Mouse (Mus musculus): ENCODE data around the gene Rrbp1. TPM values are rescaled to one million over a fixed set of nuclear protein-coding genes. Genes with fewer than 3 reads are reported as not detected.

Rrbp1 gene
- polyA plus RNA-seq, 1 experiment from 2014 or later, result 48.7 TPM

GRCm38 (mm10) chr2:143950290-143951027, 60.6 kb downstream of the Rrbp1 start:
- H3K36me3 ChIP-seq, result peaks cover 95% of the 10 kb centered on the region
- no peak overlapping the region for H3K9ac ChIP-seq (replicated peaks)
- ATAC-seq (ENCODE audit: low FRiP score, low read depth), result no peak
- H3K27me3 ChIP-seq, result no peaks in the 10 kb centered on the region
- no peak overlapping the region for H3K4me2 ChIP-seq (replicated peaks)
- 88% methylated on average over 5 of the region's 5 CpGs for WGBS
- H3K4me1 ChIP-seq, result no peaks in the 10 kb centered on the region
- no peak overlapping the region for H3K27ac ChIP-seq (replicated peaks)
- H3K9me3 ChIP-seq, result no peaks in the 10 kb centered on the region
- no peak overlapping the region for H3K4me3 ChIP-seq

DNA sequence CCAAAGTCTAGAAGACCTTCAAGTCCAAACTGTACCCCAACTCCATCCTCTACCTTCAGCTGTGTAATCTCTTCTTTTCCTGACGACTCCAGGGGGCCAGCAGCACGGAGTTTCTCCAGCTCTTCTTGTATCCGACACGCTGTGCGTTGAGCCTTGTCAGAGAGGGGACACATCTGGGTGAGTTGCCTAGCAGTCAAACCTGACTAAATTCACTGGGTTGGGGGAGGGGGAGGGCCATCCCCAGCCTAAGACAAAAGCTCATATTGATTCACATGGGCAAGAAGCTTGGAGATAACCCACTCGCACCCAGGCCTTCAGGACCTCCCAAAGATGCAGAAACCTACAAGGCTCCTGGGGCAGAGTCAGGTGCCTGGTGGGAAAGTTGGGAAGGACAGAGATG, 61.8 kb downstream of the Rrbp1 start:
- Histone ChIP-seq H3K9ac (replicated peaks) (no peak overlapping the region), H3K27ac (replicated peaks) (no peak overlapping the region), H3K4me3 (no peak overlapping the region), H3K4me2 (replicated peaks) (no peak overlapping the region), H3K4me1 (no peaks in the 10 kb centered on the region), H3K36me3 (peaks cover 95% of the 10 kb centered on the region), H3K27me3 (no peaks in the 10 kb centered on the region), H3K9me3 (no peaks in the 10 kb centered on the region)
- ATAC-seq (ENCODE audit: low FRiP score, low read depth), result no peak
- 93% methylated on average over 6 of the region's 6 CpGs for WGBS

GRCm38 (mm10) chr2:143948416-143948815, 62.6 kb downstream of the Rrbp1 start:
- Histone ChIP-seq H3K4me3 (no peak overlapping the region), H3K36me3 (peaks cover 95% of the 10 kb centered on the region), H3K4me1 (no peaks in the 10 kb centered on the region), H3K4me2 (replicated peaks) (no peak overlapping the region), H3K9ac (replicated peaks) (no peak overlapping the region), H3K9me3 (no peaks in the 10 kb centered on the region), H3K27ac (replicated peaks) (no peak overlapping the region), H3K27me3 (no peaks in the 10 kb centered on the region)
- no peak for ATAC-seq (ENCODE audit: low FRiP score, low read depth)
- 94% methylated on average over 4 of the region's 4 CpGs for WGBS

DNA sequence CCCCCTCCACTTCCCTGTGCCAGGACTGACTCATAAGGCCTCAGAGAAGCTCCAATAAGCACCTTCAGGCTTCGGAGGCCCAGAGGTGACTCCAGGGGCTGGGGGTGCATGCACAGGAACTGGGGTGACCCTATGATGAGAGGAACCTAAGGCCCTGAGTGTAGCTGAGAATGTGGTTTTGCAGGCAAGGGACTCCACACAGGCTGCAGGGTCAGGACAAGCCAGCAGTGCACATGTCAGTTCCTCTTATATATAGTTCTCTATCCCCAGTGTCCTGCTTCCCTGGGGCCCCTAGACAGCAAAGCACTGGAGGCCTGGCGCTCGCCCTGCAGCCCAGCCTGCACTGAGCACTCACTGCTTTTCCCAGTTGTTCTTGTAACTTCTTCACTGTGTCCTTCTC, 63.1 kb downstream of the Rrbp1 start:
- H3K27me3 ChIP-seq, result no peaks in the 10 kb centered on the region
- H3K4me2 ChIP-seq (replicated peaks), result no peak overlapping the region
- 97% methylated on average over 3 of the region's 3 CpGs for WGBS
- no peak overlapping the region for H3K27ac ChIP-seq (replicated peaks)
- H3K4me3 ChIP-seq, result no peak overlapping the region
- H3K9me3 ChIP-seq, result no peaks in the 10 kb centered on the region
- no peaks in the 10 kb centered on the region for H3K4me1 ChIP-seq
- no peak overlapping the region for H3K9ac ChIP-seq (replicated peaks)
- peaks cover 93% of the 10 kb centered on the region for H3K36me3 ChIP-seq
- ATAC-seq (ENCODE audit: low FRiP score, low read depth), result no peak

- no peak overlapping the region for H3K4me3 ChIP-seq
- H3K4me1 ChIP-seq, result no peaks in the 10 kb centered on the region
- H3K27me3 ChIP-seq, result no peaks in the 10 kb centered on the region
- no peak overlapping the region for H3K27ac ChIP-seq (replicated peaks)
- no peak for ATAC-seq (ENCODE audit: low FRiP score, low read depth)
- no peaks in the 10 kb centered on the region for H3K9me3 ChIP-seq
- H3K4me2 ChIP-seq (replicated peaks), result no peak overlapping the region
- 79% methylated on average over 2 of the region's 2 CpGs for WGBS
- H3K9ac ChIP-seq (replicated peaks), result no peak overlapping the region
- peaks cover 87% of the 10 kb centered on the region for H3K36me3 ChIP-seq
These were observed 64.7 kb downstream of the Rrbp1 start for GRCm38 (mm10) chr2:143946399-143946798.

GRCm38 (mm10) chr2:143945466-143946075, 65.5 kb downstream of the Rrbp1 start:
- no peaks in the 10 kb centered on the region for H3K9me3 ChIP-seq
- H3K36me3 ChIP-seq, result peaks cover 91% of the 10 kb centered on the region
- H3K27me3 ChIP-seq, result no peaks in the 10 kb centered on the region
- H3K27ac ChIP-seq (replicated peaks), result no peak overlapping the region
- H3K9ac ChIP-seq (replicated peaks), result no peak overlapping the region
- no peaks in the 10 kb centered on the region for H3K4me1 ChIP-seq
- ATAC-seq (ENCODE audit: low FRiP score, low read depth), result no peak
- no peak overlapping the region for H3K4me2 ChIP-seq (replicated peaks)
- WGBS, result 93% methylated on average over 7 of the region's 7 CpGs
- H3K4me3 ChIP-seq, result no peak overlapping the region

- ATAC-seq (ENCODE audit: low FRiP score, low read depth), result no peak
- H3K4me3 ChIP-seq, result no peak overlapping the region
- WGBS, result 91% methylated on average over 3 of the region's 3 CpGs
- H3K4me2 ChIP-seq (replicated peaks), result no peak overlapping the region
- no peak overlapping the region for H3K9ac ChIP-seq (replicated peaks)
- no peaks in the 10 kb centered on the region for H3K4me1 ChIP-seq
- no peaks in the 10 kb centered on the region for H3K27me3 ChIP-seq
- no peak overlapping the region for H3K27ac ChIP-seq (replicated peaks)
- H3K36me3 ChIP-seq, result peaks cover 91% of the 10 kb centered on the region
- H3K9me3 ChIP-seq, result no peaks in the 10 kb centered on the region
These were observed 66.3 kb downstream of the Rrbp1 start for GRCm38 (mm10) chr2:143944796-143945195.

GRCm38 (mm10) chr2:143940406-143940805, 70.7 kb downstream of the Rrbp1 start:
- 91% methylated on average over 5 of the region's 5 CpGs for WGBS
- no peak overlapping the region for H3K4me2 ChIP-seq (replicated peaks)
- no peak overlapping the region for H3K27ac ChIP-seq (replicated peaks)
- no peaks in the 10 kb centered on the region for H3K9me3 ChIP-seq
- H3K9ac ChIP-seq (replicated peaks), result no peak overlapping the region
- H3K36me3 ChIP-seq, result peaks cover 57% of the 10 kb centered on the region
- ATAC-seq (ENCODE audit: low FRiP score, low read depth), result no peak
- no peaks in the 10 kb centered on the region for H3K27me3 ChIP-seq
- H3K4me3 ChIP-seq, result no peak overlapping the region
- 0 out of 2 replicates have a peak, but pooled peaks cover 4% of the 10 kb centered on the region for H3K4me1 ChIP-seq

DNA sequence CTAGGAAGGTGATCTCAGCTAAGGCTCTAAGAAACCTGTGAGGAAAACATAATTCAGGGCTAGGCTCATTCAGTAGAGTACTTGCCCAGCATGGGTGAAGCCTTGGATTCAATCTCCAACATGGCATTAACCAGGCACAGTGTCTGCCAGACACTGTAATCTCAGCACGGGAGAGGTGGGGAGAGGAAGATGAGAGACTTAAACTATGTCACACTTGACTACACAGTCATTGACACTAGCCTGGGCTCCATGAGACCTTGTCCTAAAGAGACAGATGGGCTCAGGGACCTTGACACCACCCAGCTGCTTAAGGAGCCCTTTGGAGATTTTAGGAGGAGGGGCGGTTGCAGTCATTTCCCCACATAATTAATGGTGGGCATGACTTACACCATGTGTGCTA, 73.2 kb downstream of the Rrbp1 start:
- 64% methylated on average over 2 of the region's 2 CpGs for WGBS
- Histone ChIP-seq H3K9me3 (no peaks in the 10 kb centered on the region), H3K27ac (replicated peaks) (no peak overlapping the region), H3K36me3 (peaks cover 35% of the 10 kb centered on the region), H3K27me3 (no peaks in the 10 kb centered on the region), H3K4me2 (replicated peaks) (no peak overlapping the region), H3K4me1 (0 out of 2 replicates have a peak, but pooled peaks cover 4% of the 10 kb centered on the region), H3K9ac (replicated peaks) (no peak overlapping the region), H3K4me3 (no peak overlapping the region)
- no peak for ATAC-seq (ENCODE audit: low FRiP score, low read depth)

DNA sequence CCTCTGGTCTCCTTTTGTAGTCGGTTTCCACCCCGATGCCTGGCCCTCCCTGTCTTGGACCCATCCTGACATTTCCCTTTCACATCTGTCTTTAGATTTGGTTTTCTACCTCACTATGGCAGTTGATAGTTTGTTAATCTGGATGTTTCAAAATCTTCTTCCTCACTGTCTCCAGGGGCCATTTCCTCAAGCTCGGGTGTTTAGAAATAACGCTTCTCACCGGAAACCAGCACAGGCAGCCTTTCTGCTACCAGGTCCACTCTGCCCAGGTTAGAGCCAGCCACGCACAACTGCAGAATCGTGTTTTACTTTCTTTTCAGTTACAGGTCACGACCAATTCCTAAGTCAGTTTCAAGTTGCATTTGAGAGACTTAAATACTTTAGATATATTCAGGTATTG, 76.6 kb downstream of the Rrbp1 start:
- Histone ChIP-seq H3K4me3 (no peak overlapping the region), H3K4me2 (replicated peaks) (no peak overlapping the region), H3K36me3 (peaks cover 6% of the 10 kb centered on the region), H3K27ac (replicated peaks) (no peak overlapping the region), H3K4me1 (peaks cover 16% of the 10 kb centered on the region), H3K27me3 (no peaks in the 10 kb centered on the region), H3K9me3 (no peaks in the 10 kb centered on the region), H3K9ac (replicated peaks) (no peak overlapping the region)
- no peak for ATAC-seq (ENCODE audit: low FRiP score, low read depth)
- 93% methylated on average over 8 of the region's 8 CpGs for WGBS

GRCm38 (mm10) chr2:143933516-143933915, 77.5 kb downstream of the Rrbp1 start:
- no peak overlapping the region for H3K4me3 ChIP-seq
- 84% methylated on average over 5 of the region's 5 CpGs for WGBS
- H3K27ac ChIP-seq (replicated peaks), result no peak overlapping the region
- peaks cover 16% of the 10 kb centered on the region for H3K4me1 ChIP-seq
- H3K9me3 ChIP-seq, result no peaks in the 10 kb centered on the region
- H3K9ac ChIP-seq (replicated peaks), result no peak overlapping the region
- no peaks in the 10 kb centered on the region; the same call in 1 of the 2 replicates for H3K36me3 ChIP-seq
- H3K27me3 ChIP-seq, result no peaks in the 10 kb centered on the region
- H3K4me2 ChIP-seq (replicated peaks), result no peak overlapping the region
- no peak for ATAC-seq (ENCODE audit: low FRiP score, low read depth)

GRCm38 (mm10) chr2:143932340-143932873, 78.7 kb downstream of the Rrbp1 start:
- Histone ChIP-seq H3K27me3 (no peaks in the 10 kb centered on the region), H3K4me2 (replicated peaks) (no peak overlapping the region), H3K9ac (replicated peaks) (no peak overlapping the region), H3K27ac (replicated peaks) (no peak overlapping the region), H3K4me3 (no peak overlapping the region), H3K4me1 (peaks cover 12% of the 10 kb centered on the region), H3K36me3 (no peaks in the 10 kb centered on the region), H3K9me3 (no peaks in the 10 kb centered on the region)
- no peak for ATAC-seq (ENCODE audit: low FRiP score, low read depth)
- WGBS, result 87% methylated on average over 12 of the region's 12 CpGs

Measured in midbrain, embryonic 12.5 days (tissue).